Comparison of ENCODE assay signal across 10 mouse cellular contexts in the genomic region with DNA sequence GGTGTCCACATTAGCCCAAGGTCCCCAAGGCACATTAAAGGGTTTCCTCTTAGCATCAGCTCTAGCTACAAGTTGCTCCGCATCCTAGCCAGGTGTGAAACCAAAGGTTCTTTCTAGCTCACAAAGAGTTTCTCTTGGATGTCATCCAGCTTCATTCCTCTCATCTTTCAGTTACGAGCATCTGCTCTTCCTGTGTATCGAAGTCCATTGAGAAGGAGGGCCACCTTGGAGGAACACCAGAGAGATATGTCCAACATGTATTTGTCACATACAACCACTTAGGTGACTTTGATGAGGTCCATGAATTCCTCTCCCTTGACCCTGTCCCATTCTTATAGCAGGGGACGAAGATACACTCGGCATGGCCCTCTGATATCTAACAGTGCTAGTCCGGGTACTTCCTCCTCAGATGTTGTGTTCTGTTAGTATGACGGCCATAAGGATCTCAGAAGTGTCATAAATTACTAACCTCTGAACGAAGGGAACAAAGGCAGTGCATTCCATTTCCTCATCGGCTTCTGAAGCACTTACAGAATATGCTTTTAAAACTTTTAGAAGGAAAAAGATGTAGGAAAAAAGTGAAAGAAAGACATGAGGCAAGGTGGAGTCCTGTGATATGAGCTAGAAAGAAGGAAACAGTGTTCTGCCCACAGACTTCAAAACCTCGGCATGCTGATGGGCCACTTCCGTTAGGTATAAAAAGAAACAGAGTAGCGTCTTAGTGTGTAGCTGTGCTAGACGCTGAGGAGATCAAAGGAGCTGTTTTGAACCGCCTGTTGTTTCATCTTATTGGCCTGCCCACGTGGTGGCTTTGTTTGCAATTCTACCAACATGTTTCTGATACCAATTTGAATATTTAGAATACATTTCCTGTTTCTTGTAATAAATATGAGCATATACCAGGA.
A peak's percentile ranks its signal among the peaks of the same experiment; 100 is the strongest.
DNase-seq lines count a peak whose midpoint lies in the region; ATAC-seq and TF ChIP-seq lines count a peak whose summit lies in the region.
"Had no signal": no experiment of that assay in that cellular context is flagged by ENCODE, and none has a peak within 500 bp of the region (broad histone marks: within the 10 kb centered on the region; RNA-seq: fewer than 3 reads in every experiment).

No protein-coding gene starts in this region.

- no peaks in the 10 kb centered on the region for H3K36me3 ChIP-seq in lung, embryonic 16.5 days (ENCODE audit: control insufficient read depth, insufficient read depth, low read length)
- H3K36me3 ChIP-seq in intestine, postnatal 0 days (ENCODE audit: control insufficient read depth, insufficient read depth), result no peaks in the 10 kb centered on the region
- no peaks in the 10 kb centered on the region for H3K36me3 ChIP-seq in megakaryocyte, embryonic 14.5 days (replicated peaks; ENCODE audit: low read length)
- H3K36me3 ChIP-seq: neural tube, embryonic 15.5 days had no signal

- no peak overlapping the region for H3K4me3 ChIP-seq in lung, embryonic 16.5 days (ENCODE audit: low read length)
- H3K4me3 ChIP-seq in intestine, postnatal 0 days (ENCODE audit: low read depth, low read length), result no peak overlapping the region
- peak overlapping the region; percentile 84 for H3K4me3 ChIP-seq in megakaryocyte, embryonic 14.5 days (replicated peaks)
- H3K4me3 ChIP-seq: neural tube, embryonic 15.5 days had no signal

- 51% methylated on average over 15 of the region's 15 CpGs for WGBS in lung, embryonic 16.5 days
- 51% methylated on average over 15 of the region's 15 CpGs for WGBS in intestine, postnatal 0 days

- no peak overlapping the region for H3K4me2 ChIP-seq in lung, embryonic 16.5 days (ENCODE audit: low read depth, low read length)
- peak overlapping the region; percentile 9; the same call in 1 of the 2 replicates for H3K4me2 ChIP-seq in intestine, postnatal 0 days (replicated peaks; ENCODE audit: low read depth)
- H3K4me2 ChIP-seq: neural tube, embryonic 15.5 days had no signal

- no peak for ATAC-seq in lung, embryonic 16.5 days (ENCODE audit: low read depth)
- ATAC-seq in intestine, postnatal 0 days, result peak; percentile 41; the same call in 1 of the 2 replicates

- H3K9ac ChIP-seq in lung, embryonic 16.5 days (ENCODE audit: low read length), result no peak overlapping the region
- no peak overlapping the region for H3K9ac ChIP-seq in intestine, postnatal 0 days (ENCODE audit: low read depth, low read length)
- H3K9ac ChIP-seq: neural tube, embryonic 15.5 days had no signal

- H3K9me3 ChIP-seq in lung, embryonic 16.5 days (ENCODE audit: control insufficient read depth, low read length), result no peaks in the 10 kb centered on the region
- no peaks in the 10 kb centered on the region for H3K9me3 ChIP-seq in intestine, postnatal 0 days (ENCODE audit: control insufficient read depth)
- no peaks in the 10 kb centered on the region for H3K9me3 ChIP-seq in megakaryocyte, embryonic 14.5 days
- H3K9me3 ChIP-seq: neural tube, embryonic 15.5 days had no signal

- H3K27me3 ChIP-seq in lung, embryonic 16.5 days (ENCODE audit: control insufficient read depth, insufficient read depth, low read depth, low read length), result no peaks in the 10 kb centered on the region
- H3K27me3 ChIP-seq in intestine, postnatal 0 days (replicated peaks; ENCODE audit: control insufficient read depth, insufficient read depth, low read length), result no peaks in the 10 kb centered on the region
- peaks cover 5% of the 10 kb centered on the region for H3K27me3 ChIP-seq in megakaryocyte, embryonic 14.5 days (replicated peaks)
- H3K27me3 ChIP-seq: neural tube, embryonic 15.5 days had no signal

- peak overlapping the region; percentile 34 for H3K27ac ChIP-seq in lung, embryonic 16.5 days (ENCODE audit: low read length)
- H3K27ac ChIP-seq in intestine, postnatal 0 days (ENCODE audit: low read depth, low read length), result no peak overlapping the region
- H3K27ac ChIP-seq: neural tube, embryonic 15.5 days had no signal

- DNase-seq in lung, postnatal 14 days, result no peak
- DNase-seq in thymus, postnatal 25 days, result peak; percentile 66
- no peak for DNase-seq in kidney, postnatal 25 days
- DNase-seq in adipocyte (ENCODE audit: low spot score), result no peak
- no peak for DNase-seq in c-Kit-positive CD71-positive TER-119-positive erythroid progenitor cells, embryonic 14.5 days (ENCODE audit: low spot score)
- DNase-seq: cerebellum, adult 11-12 months had no signal

- H3K4me1 ChIP-seq in lung, embryonic 16.5 days (replicated peaks; ENCODE audit: control insufficient read depth, insufficient read depth, low read length), result peaks cover 5% of the 10 kb centered on the region
- H3K4me1 ChIP-seq in intestine, postnatal 0 days (replicated peaks; ENCODE audit: control insufficient read depth, insufficient read depth, low read length), result no peaks in the 10 kb centered on the region; the same call in 1 of the 2 replicates
- peaks cover 52% of the 10 kb centered on the region for H3K4me1 ChIP-seq in megakaryocyte, embryonic 14.5 days

- no peak for TF ChIP-seq CTCF in intestine, postnatal 0 days (IDR thresholded peaks at IDR 0.05; ENCODE audit: low read depth)
